Comparison of ENCODE assay signal across 12 mouse cellular contexts in genomic region chr15:81220051-81220450, GRCm38 (mm10). TPM values are rescaled to one million over a fixed set of nuclear protein-coding genes. Genes with fewer than 3 reads are reported as not detected.
DNase-seq lines count a peak whose midpoint lies in the region; TF ChIP-seq lines count a peak whose summit lies in the region.
"Not testable (repeated sequence)": the region's sequence is repeated elsewhere in the genome, so short reads cannot be mapped to it uniquely, and the experiment has no call there.
"Had no signal": no experiment of that assay in that cellular context is flagged by ENCODE, and none has a peak within 500 bp of the region (broad histone marks: within the 10 kb centered on the region; RNA-seq: fewer than 3 reads in every experiment).

No protein-coding gene starts in this region.

- not testable (repeated sequence) for H3K9ac ChIP-seq in ES-Bruce4 (ENCODE audit: low read depth, poor library complexity, severe bottlenecking); MEL (ENCODE audit: control insufficient read depth, low read depth, low read length, poor library complexity, severe bottlenecking)

- TF ChIP-seq POLR2A in ES-Bruce4 (IDR thresholded peaks at IDR 0.05; ENCODE audit: insufficient read depth, low read length); MEL (IDR thresholded peaks at IDR 0.05; ENCODE audit: control insufficient read depth in 1 of 2, insufficient read depth in 1 of 2, low read depth in 1 of 2, low read length in 2 of 2, poor library complexity in 1 of 2): not testable (repeated sequence)

- not testable (repeated sequence) for H3K79me2 ChIP-seq in MEL (ENCODE audit: control insufficient read depth, insufficient read depth, low read length, poor library complexity)

- H3K4me3 ChIP-seq in ES-Bruce4 (ENCODE audit: low read depth, low read length); MEL (ENCODE audit: control insufficient read depth in 1 of 2, insufficient read depth in 1 of 2, low read depth in 2 of 2, low read length in 2 of 2): not testable (repeated sequence)

- TF ChIP-seq RAD21 in MEL (IDR thresholded peaks at IDR 0.05; ENCODE audit: low read depth, low read length): not testable (repeated sequence)

- not testable (repeated sequence) for H3K36me3 ChIP-seq in ES-Bruce4 (ENCODE audit: control insufficient read depth, insufficient read depth, low read length, poor library complexity, severe bottlenecking); MEL (ENCODE audit: control insufficient read depth in 1 of 2, insufficient read depth in 2 of 2, low read length in 2 of 2)

- H3K9me3 ChIP-seq in ES-Bruce4 (replicated peaks; ENCODE audit: control insufficient read depth, insufficient read depth, low read length, poor library complexity, severe bottlenecking); MEL (replicated peaks; ENCODE audit: insufficient read depth, low read length): not testable (repeated sequence)

- TF ChIP-seq CTCF in ES-Bruce4 (IDR thresholded peaks at IDR 0.05; ENCODE audit: low read depth, low read length); MEL (IDR thresholded peaks at IDR 0.05 in 2 of 3, conservative IDR thresholded peaks at IDR 0.05 in 1 of 3; ENCODE audit: control insufficient read depth in 1 of 3, insufficient read depth in 1 of 3, low read depth in 2 of 3, low read length in 3 of 3, poor library complexity in 1 of 3, severe bottlenecking in 1 of 3): not testable (repeated sequence)

- DNase-seq in MEL (ENCODE audit: low read depth, low spot score): peak; percentile 59
- peak; percentile 48 for DNase-seq in WW6 (ENCODE audit: low read depth, low spot score)
- peak; percentile 18 to 54 for DNase-seq in cerebellum, postnatal 14 days
- DNase-seq in heart, adult 11 months: peak; percentile 87
- peak; percentile 40 to 43 for DNase-seq in kidney, postnatal 4 days
- DNase-seq in lung, postnatal 10 days: peak; percentile 60
- peak; percentile 15 to 59 for DNase-seq in lung, postnatal 4 days

- not testable (repeated sequence) for H3K27me3 ChIP-seq in ES-Bruce4 (ENCODE audit: control insufficient read depth, insufficient read depth, low read length, poor library complexity, severe bottlenecking)
- peaks cover 13 to 18% of the 10 kb centered on the region in 2 experiments for H3K27me3 ChIP-seq in MEL (ENCODE audit: control insufficient read depth in 1 of 2, insufficient read depth in 2 of 2, low read length in 2 of 2)

- H3K27ac ChIP-seq in ES-Bruce4 (ENCODE audit: insufficient read depth, low read length); MEL (ENCODE audit: control insufficient read depth, low read depth, low read length): not testable (repeated sequence)

- TF ChIP-seq EP300 in ES-Bruce4 (IDR thresholded peaks at IDR 0.05; ENCODE audit: insufficient read depth, low read depth, low read length): peak; percentile 61; the same call in 1 of the 2 replicates
- not testable (repeated sequence) for TF ChIP-seq EP300 in MEL (IDR thresholded peaks at IDR 0.05; ENCODE audit: low read depth in 1 of 2, low read length in 2 of 2)

- not testable (repeated sequence) for H3K4me1 ChIP-seq in ES-Bruce4 (ENCODE audit: control insufficient read depth, insufficient read depth, low read length); MEL (ENCODE audit: control insufficient read depth in 1 of 2, insufficient read depth in 2 of 2, low read length in 2 of 2)

TF ChIP-seq in MEL, 35 proteins besides CTCF, POLR2A, EP300 and RAD21:
- TF ChIP-seq NRF1 (IDR thresholded peaks at IDR 0.05; ENCODE audit: insufficient read depth, low read depth, low read length, poor library complexity, severe bottlenecking): peak; percentile 68

RNA-seq across cellular contexts. Expression of gene Mchr1, which starts 15.2 kb away (rescaled TPM):
- polyA plus RNA-seq in ES-Bruce4 (2011; ENCODE audit: insufficient read depth, insufficient read length, low read depth, missing spikeins): not detected in 2 replicates
- not detected in 2 replicates for total RNA-seq in MEL (2012; rRNA removed)
- not detected for polyA plus RNA-seq in MEL (2012; ENCODE audit: insufficient read depth in 1 of 2, insufficient read length in 2 of 2, low read depth in 1 of 2, low replicate concordance in 2 of 2, missing spikeins in 1 of 2)
- total RNA-seq: heart, adult 2 months; heart, postnatal 14 days; hematopoietic stem cell, adult 5-6 weeks had no signal
- polyA plus RNA-seq: forebrain, embryonic 10.5 days; heart, adult 2 months had no signal

RNA-seq across cellular contexts. Expression of gene Mrtfa, which starts 29.5 kb away (rescaled TPM):
- polyA plus RNA-seq in ES-Bruce4 (2011; ENCODE audit: insufficient read depth, insufficient read length, low read depth, missing spikeins) (18.4 and 21.9 TPM in 2 replicates), MEL (2012; ENCODE audit: insufficient read depth in 1 of 2, insufficient read length in 2 of 2, low read depth in 1 of 2, low replicate concordance in 2 of 2, missing spikeins in 1 of 2) (10 to 100 TPM in 1 of 2 experiments, not detected in 1; 11.9 TPM)
- 2.6 and 3.6 TPM in 2 replicates for total RNA-seq in MEL (2012; rRNA removed)

Comparison
In these comparisons a context has a peak if more than half of its experiments do, and no peak if none do; other contexts are left out.
1. DNase-seq: peak in every context shown above with its lines; median percentile 87 in heart, adult 11 months; 60 in lung, postnatal 10 days; 59 in MEL; 48 in WW6; 42 in kidney, postnatal 4 days; 37 in lung, postnatal 4 days; 36 in cerebellum, postnatal 14 days.